Mouse (Mus musculus) CH12.LX (cell line): ENCODE measurements around the gene Pcolce2.

ENCODE experiments used
- CTCF ChIP-seq, 2 experiments: IDR thresholded peaks in 1 of 2; conservative IDR thresholded peaks in 1 of 2; 2 replicates each; pipeline ENCODE4 v1.5.1; 2011 to 2012; ENCODE audit warnings: low read depth in 2 of 2, low read length in 2 of 2, improper control_type of control experiment in 1 of 2, inconsistent platforms in 1 of 2, mild to moderate bottlenecking in 1 of 2, moderate library complexity in 1 of 2
- MAZ ChIP-seq: IDR thresholded peaks from 2 replicates; pipeline ENCODE4 v1.6.1; 2012; ENCODE audit warnings: low read depth, mild to moderate bottlenecking, inconsistent platforms, low read length, improper control_type of control experiment, moderate library complexity
- ZC3H11A ChIP-seq: IDR thresholded peaks from 2 replicates; pipeline ENCODE4 v1.6.1; 2012; ENCODE audit warnings: low read depth, mild to moderate bottlenecking, inconsistent platforms, low read length, improper control_type of control experiment
- ZNF384 ChIP-seq: IDR thresholded peaks from 2 replicates; pipeline ENCODE4 v1.6.1; 2012; ENCODE audit warnings: low read depth, low read length, improper control_type of control experiment, inconsistent platforms

- no peak for TF ChIP-seq ZNF384
- no peak for TF ChIP-seq MAZ
- TF ChIP-seq ZC3H11A, result no peak
- TF ChIP-seq CTCF (conservative IDR thresholded peaks at IDR 0.05 in 1 of 2, IDR thresholded peaks at IDR 0.05 in 1 of 2; ENCODE audit: low read depth in 2 of 2, low read length in 2 of 2), result no peak
Measured at GRCm38 (mm10) chr9:95614861-95615615, 22.4 kb upstream of the Pcolce2 start.
